Mouse (Mus musculus): ENCODE results near the gene Map4k2. TPM values are rescaled to one million over a fixed set of nuclear protein-coding genes. Genes with fewer than 3 reads are reported as not detected.

The Map4k2 gene
- total and polyA plus RNA-seq, 2 experiments from 2014 or later = 18.6 to 102 TPM

- no peaks in the 10 kb centered on the region; the same call in 1 of the 2 replicates for H3K4me1 ChIP-seq (ENCODE audit: insufficient read depth, low read length)
- no peak overlapping the region for H3K4me3 ChIP-seq (ENCODE audit: low read length)
- no peak overlapping the region for H3K9ac ChIP-seq (replicated peaks; ENCODE audit: low read length)
- no peak overlapping the region for H3K4me2 ChIP-seq (ENCODE audit: low read depth, low read length)
- H3K27me3 ChIP-seq (ENCODE audit: insufficient read depth, low read length) = no peaks in the 10 kb centered on the region
- ATAC-seq (no peak), DNase-seq (ENCODE audit: low spot score) (no peak)
- H3K27ac ChIP-seq = no peak overlapping the region
- no peaks in the 10 kb centered on the region for H3K9me3 ChIP-seq (ENCODE audit: low read length)
- 64% methylated on average over 5 of the region's 5 CpGs for WGBS
- no peak for TF ChIP-seq CTCF (IDR thresholded peaks at IDR 0.05; ENCODE audit: low read depth)
- no peaks in the 10 kb centered on the region for H3K36me3 ChIP-seq (ENCODE audit: insufficient read depth, low read length)
Measured at GRCm38 (mm10) chr19:6331178-6331577, 9.8 kb upstream of the Map4k2 start.

GRCm38 (mm10) chr19:6331719-6332516 lies 9.0 kb upstream of the Map4k2 start:
- WGBS = 20% methylated on average over 13 of the region's 13 CpGs
- Histone ChIP-seq H3K4me3 (ENCODE audit: low read length) (no peak overlapping the region), H3K27me3 (ENCODE audit: insufficient read depth, low read length) (no peaks in the 10 kb centered on the region), H3K27ac (no peak overlapping the region), H3K9me3 (ENCODE audit: low read length) (no peaks in the 10 kb centered on the region), H3K9ac (replicated peaks; ENCODE audit: low read length) (no peak overlapping the region), H3K4me1 (ENCODE audit: insufficient read depth, low read length) (peaks cover 5% of the 10 kb centered on the region), H3K36me3 (ENCODE audit: insufficient read depth, low read length) (no peaks in the 10 kb centered on the region; the same call in 1 of the 2 replicates), H3K4me2 (ENCODE audit: low read depth, low read length) (peak overlapping the region; percentile 25)
- peak; percentile 96 for TF ChIP-seq CTCF (IDR thresholded peaks at IDR 0.05; ENCODE audit: low read depth)
- no peak for ATAC-seq
- peak; percentile 89 for DNase-seq (ENCODE audit: low spot score)

GRCm38 (mm10) chr19:6333761-6334595 lies 7.0 kb upstream of the Map4k2 start:
- no peak for TF ChIP-seq CTCF (IDR thresholded peaks at IDR 0.05; ENCODE audit: low read depth)
- peaks cover 7% of the 10 kb centered on the region for H3K4me1 ChIP-seq (ENCODE audit: insufficient read depth, low read length)
- peak overlapping the region; percentile 96 for H3K4me2 ChIP-seq (ENCODE audit: low read depth, low read length)
- peak overlapping the region; percentile 60 for H3K27ac ChIP-seq
- H3K27me3 ChIP-seq (ENCODE audit: insufficient read depth, low read length) = no peaks in the 10 kb centered on the region
- H3K9ac ChIP-seq (replicated peaks; ENCODE audit: low read length) = no peak overlapping the region
- peaks cover 15% of the 10 kb centered on the region for H3K36me3 ChIP-seq (ENCODE audit: insufficient read depth, low read length)
- DNase-seq (ENCODE audit: low spot score) (no peak), ATAC-seq (no peak)
- WGBS = 71% methylated on average over 9 of the region's 9 CpGs
- 0 out of 2 replicates have a peak overlapping the region, but pooled peaks have one; percentile 81 for H3K4me3 ChIP-seq (ENCODE audit: low read length)
- H3K9me3 ChIP-seq (ENCODE audit: low read length) = no peaks in the 10 kb centered on the region

DNA sequence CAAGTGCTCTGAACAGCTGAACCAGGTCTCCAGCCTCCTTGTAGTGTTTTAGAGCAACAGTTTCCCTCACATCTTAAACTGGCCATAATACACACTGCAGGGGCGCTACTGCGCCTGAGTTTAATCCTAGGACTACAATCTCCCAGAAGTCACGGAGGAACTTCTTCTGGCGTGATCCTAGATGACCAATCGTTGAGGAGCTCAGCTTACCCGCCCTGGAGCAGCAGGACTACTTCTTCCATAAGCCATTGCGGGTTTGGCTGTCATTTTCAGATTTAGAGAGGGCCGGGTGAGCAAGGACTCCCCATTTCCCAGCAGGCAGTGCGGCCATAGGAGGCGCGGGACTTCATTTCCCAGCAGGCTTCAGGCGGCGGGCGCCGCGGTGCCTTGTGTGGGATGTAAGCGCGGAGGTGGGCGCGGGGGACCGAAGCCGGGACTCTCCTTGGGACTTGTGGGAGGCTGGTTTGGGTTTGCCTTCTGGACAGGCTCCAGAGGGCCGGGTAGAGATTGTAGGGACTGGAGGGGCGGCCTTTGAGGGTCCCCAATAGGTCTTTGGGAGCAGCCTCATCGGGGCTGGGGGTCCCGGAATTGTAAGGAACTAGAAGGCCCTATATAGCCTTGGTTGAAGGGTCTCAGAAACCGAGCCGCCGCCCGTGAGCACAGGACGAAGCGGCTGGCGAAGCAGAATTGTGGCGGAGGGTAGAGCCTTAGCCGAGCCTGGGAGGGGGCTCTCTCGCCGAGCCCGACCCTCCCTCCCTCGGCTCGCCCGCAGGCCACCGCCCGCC lies 6.1 kb upstream of the Map4k2 start, which contains the start of gene Men1:
Men1 (plus strand) TSS at position 307 of the 785 bp plus-strand sequence.
- Histone ChIP-seq H3K4me2 (ENCODE audit: low read depth, low read length) (peak within 1 kb of the TSS; percentile 96), H3K27ac (peak within 1 kb of the TSS; percentile 82), H3K27me3 (ENCODE audit: insufficient read depth, low read length) (no peaks in the 10 kb centered on the region), H3K36me3 (ENCODE audit: insufficient read depth, low read length) (peaks cover 23% of the 10 kb centered on the region), H3K4me3 (ENCODE audit: low read length) (peak within 1 kb of the TSS; percentile 81), H3K9me3 (ENCODE audit: low read length) (no peaks in the 10 kb centered on the region), H3K9ac (replicated peaks; ENCODE audit: low read length) (peak within 1 kb of the TSS; percentile 90), H3K4me1 (ENCODE audit: insufficient read depth, low read length) (peaks cover 7% of the 10 kb centered on the region)
- peak; percentile 99 for DNase-seq (ENCODE audit: low spot score)
- peak; percentile 71 for TF ChIP-seq CTCF (IDR thresholded peaks at IDR 0.05; ENCODE audit: low read depth)
- ATAC-seq = peak; percentile 95
- WGBS = under 1% methylated on average over 41 of the region's 43 CpGs

DNA sequence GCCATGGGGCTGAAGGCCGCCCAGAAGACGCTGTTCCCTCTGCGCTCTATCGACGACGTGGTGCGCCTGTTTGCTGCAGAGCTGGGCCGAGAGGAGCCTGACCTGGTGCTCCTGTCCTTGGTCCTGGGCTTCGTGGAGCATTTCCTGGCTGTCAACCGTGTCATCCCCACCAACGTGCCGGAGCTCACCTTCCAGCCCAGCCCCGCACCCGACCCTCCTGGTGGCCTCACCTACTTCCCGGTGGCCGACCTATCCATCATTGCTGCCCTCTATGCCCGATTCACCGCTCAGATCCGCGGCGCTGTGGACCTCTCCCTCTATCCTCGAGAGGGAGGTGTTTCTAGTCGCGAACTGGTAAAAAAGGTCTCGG lies 5.5 kb upstream of the Map4k2 start:
- H3K4me3 ChIP-seq (ENCODE audit: low read length) = peak overlapping the region; percentile 81

GRCm38 (mm10) chr19:6336920-6337319 lies 4.0 kb upstream of the Map4k2 start:
- no peak for ATAC-seq
- no peak for TF ChIP-seq CTCF (IDR thresholded peaks at IDR 0.05; ENCODE audit: low read depth)
- H3K9me3 ChIP-seq (ENCODE audit: low read length) = no peaks in the 10 kb centered on the region
- peak overlapping the region; percentile 81; the same call in 1 of the 2 replicates for H3K4me3 ChIP-seq (ENCODE audit: low read length)
- H3K9ac ChIP-seq (replicated peaks; ENCODE audit: low read length) = peak overlapping the region; percentile 90
- no peak for DNase-seq (ENCODE audit: low spot score)
- H3K27ac ChIP-seq = no peak overlapping the region
- peaks cover 7% of the 10 kb centered on the region for H3K4me1 ChIP-seq (ENCODE audit: insufficient read depth, low read length)
- H3K27me3 ChIP-seq (ENCODE audit: insufficient read depth, low read length) = no peaks in the 10 kb centered on the region
- peak overlapping the region; percentile 96 for H3K4me2 ChIP-seq (ENCODE audit: low read depth, low read length)
- peaks cover 28% of the 10 kb centered on the region for H3K36me3 ChIP-seq (ENCODE audit: insufficient read depth, low read length)
- WGBS = 91% methylated on average over 10 of the region's 10 CpGs

More for the DNA sequence above, 5.5 kb upstream of the Map4k2 start:
- peaks cover 7% of the 10 kb centered on the region for H3K4me1 ChIP-seq (ENCODE audit: insufficient read depth, low read length)
- no peaks in the 10 kb centered on the region for H3K9me3 ChIP-seq (ENCODE audit: low read length)
- WGBS = 1% methylated on average over 25 of the region's 25 CpGs
- peak overlapping the region; percentile 90 for H3K9ac ChIP-seq (replicated peaks; ENCODE audit: low read length)
- H3K27me3 ChIP-seq (ENCODE audit: insufficient read depth, low read length) = no peaks in the 10 kb centered on the region
- ATAC-seq = no peak
- peak overlapping the region; percentile 82 for H3K27ac ChIP-seq
- DNase-seq (ENCODE audit: low spot score) = peak; percentile 29
- TF ChIP-seq CTCF (IDR thresholded peaks at IDR 0.05; ENCODE audit: low read depth) = peak; percentile 15; the same call in 1 of the 2 replicates
- peak overlapping the region; percentile 96 for H3K4me2 ChIP-seq (ENCODE audit: low read depth, low read length)
- peaks cover 28% of the 10 kb centered on the region for H3K36me3 ChIP-seq (ENCODE audit: insufficient read depth, low read length)
